In the genomic region with DNA sequence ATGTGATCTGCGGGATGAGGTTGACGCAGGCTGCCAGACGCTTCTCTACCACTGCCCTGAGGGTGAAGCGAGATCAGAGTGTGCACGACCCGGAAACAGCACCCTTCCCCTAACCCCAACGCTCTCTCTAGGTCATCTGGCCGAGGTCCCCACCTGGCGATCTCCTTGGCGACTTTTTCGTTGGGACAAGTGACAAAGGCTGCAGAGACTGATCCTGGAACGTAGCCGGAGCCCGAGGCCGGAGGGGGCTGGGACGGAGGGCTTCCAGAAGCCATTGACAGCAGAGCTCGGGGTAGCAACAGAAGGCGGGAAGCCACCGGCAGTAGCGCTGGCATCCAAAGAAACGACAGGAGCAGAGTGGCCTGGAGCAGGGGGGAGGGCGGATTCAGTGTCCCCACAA, we compare ENCODE assay signal across 9 mouse cellular contexts. TPM values are rescaled to one million over a fixed set of nuclear protein-coding genes. Genes with fewer than 3 reads are reported as not detected.
A peak's percentile ranks its signal among the peaks of the same experiment; 100 is the strongest.
DNase-seq lines count a peak whose midpoint lies in the region; ATAC-seq and TF ChIP-seq lines count a peak whose summit lies in the region.
"Had no signal": no experiment of that assay in that cellular context is flagged by ENCODE, and none has a peak within 500 bp of the region (broad histone marks: within the 10 kb centered on the region; RNA-seq: fewer than 3 reads in every experiment).

No protein-coding gene starts in this region.

- 0% methylated on average over 22 of the region's 22 CpGs for WGBS in heart, embryonic 11.5 days (ENCODE audit: insufficient replicate concordance)
- WGBS in forebrain, embryonic 11.5 days, result under 1% methylated on average over 22 of the region's 22 CpGs
- WGBS in limb, embryonic 15.5 days, result under 1% methylated on average over 22 of the region's 22 CpGs
- under 1% methylated on average over 22 of the region's 22 CpGs for WGBS in neural tube, embryonic 15.5 days

- peaks cover 28% of the 10 kb centered on the region for H3K79me2 ChIP-seq in MEL (ENCODE audit: control insufficient read depth, insufficient read depth, low read length, poor library complexity)

- intact Hi-C loops in heart, postnatal 25 days (cut with DNase I), result no loop called here
- intact Hi-C loops in gastrocnemius, postnatal 14 days (cut with DNase I; ENCODE audit: low total_unique reads), result no loop called here

- no peak for DNase-seq in heart, postnatal 25 days (ENCODE audit: low spot score)
- DNase-seq in MEL (ENCODE audit: low read depth, low spot score), result peak; percentile 60
- DNase-seq in forebrain, embryonic 11.5 days (ENCODE audit: low spot score), result no peak
- DNase-seq in gastrocnemius, postnatal 14 days, result no peak
- DNase-seq in T-cell, adult 2 months (ENCODE audit: low spot score), result no peak

- peak overlapping the region; percentile 99 for H3K4me2 ChIP-seq in heart, embryonic 11.5 days
- peak overlapping the region; percentile 94 for H3K4me2 ChIP-seq in forebrain, embryonic 11.5 days (ENCODE audit: low read depth, low read length, severe bottlenecking)
- peak overlapping the region; percentile 78 for H3K4me2 ChIP-seq in limb, embryonic 15.5 days
- peak overlapping the region; percentile 97 for H3K4me2 ChIP-seq in neural tube, embryonic 15.5 days

- H3K36me3 ChIP-seq in heart, embryonic 11.5 days (ENCODE audit: control insufficient read depth, insufficient read depth, low read length), result peaks cover 9% of the 10 kb centered on the region
- peaks cover 0 to 9% of the 10 kb centered on the region in 2 experiments for H3K36me3 ChIP-seq in MEL (ENCODE audit: control insufficient read depth in 1 of 2, insufficient read depth in 2 of 2, low read length in 2 of 2)
- H3K36me3 ChIP-seq in forebrain, embryonic 11.5 days (ENCODE audit: control insufficient read depth, insufficient read depth, low read length), result no peaks in the 10 kb centered on the region; the same call in 1 of the 2 replicates
- H3K36me3 ChIP-seq in limb, embryonic 15.5 days, result peaks cover 33% of the 10 kb centered on the region
- peaks cover 22% of the 10 kb centered on the region for H3K36me3 ChIP-seq in neural tube, embryonic 15.5 days

- peak overlapping the region; percentile 96 for H3K27ac ChIP-seq in heart, embryonic 11.5 days (ENCODE audit: low read depth, low read length)
- H3K27ac ChIP-seq in MEL (ENCODE audit: control insufficient read depth, low read depth, low read length), result peak overlapping the region; percentile 91
- peak overlapping the region; percentile 68 for H3K27ac ChIP-seq in forebrain, embryonic 11.5 days (ENCODE audit: low read depth, low read length)
- H3K27ac ChIP-seq in limb, embryonic 15.5 days, result peak overlapping the region; percentile 92
- H3K27ac ChIP-seq in neural tube, embryonic 15.5 days (replicated peaks), result peak overlapping the region; percentile 95

- peaks cover 30% of the 10 kb centered on the region for H3K4me1 ChIP-seq in heart, embryonic 11.5 days (ENCODE audit: control insufficient read depth, insufficient read depth, low read length)
- peaks cover 2 to 14% of the 10 kb centered on the region in 2 experiments; a peak in 3 of 4 replicates for H3K4me1 ChIP-seq in MEL (ENCODE audit: control insufficient read depth in 1 of 2, insufficient read depth in 2 of 2, low read length in 2 of 2)
- H3K4me1 ChIP-seq in forebrain, embryonic 11.5 days (replicated peaks; ENCODE audit: control insufficient read depth, insufficient read depth, low read length), result peaks cover 19% of the 10 kb centered on the region
- H3K4me1 ChIP-seq in limb, embryonic 15.5 days, result peaks cover 50% of the 10 kb centered on the region
- H3K4me1 ChIP-seq in neural tube, embryonic 15.5 days, result peaks cover 63% of the 10 kb centered on the region

- TF ChIP-seq RAD21 in MEL (IDR thresholded peaks at IDR 0.05; ENCODE audit: low read depth, low read length), result no peak

- H3K27me3 ChIP-seq in heart, embryonic 11.5 days (ENCODE audit: control insufficient read depth, insufficient read depth, low read length), result no peaks in the 10 kb centered on the region
- H3K27me3 ChIP-seq in MEL (ENCODE audit: control insufficient read depth in 1 of 2, insufficient read depth in 2 of 2, low read length in 2 of 2), result no peaks in the 10 kb centered on the region
- no peaks in the 10 kb centered on the region for H3K27me3 ChIP-seq in forebrain, embryonic 11.5 days (ENCODE audit: control insufficient read depth, insufficient read depth, low read length)
- H3K27me3 ChIP-seq in limb, embryonic 15.5 days, result no peaks in the 10 kb centered on the region
- H3K27me3 ChIP-seq in neural tube, embryonic 15.5 days (replicated peaks), result no peaks in the 10 kb centered on the region
- H3K27me3 ChIP-seq: Patski had no signal

- peak overlapping the region; percentile 67 for H3K4me3 ChIP-seq in heart, embryonic 11.5 days (ENCODE audit: low read depth, low read length)
- peak overlapping the region; percentile 63 to 85 for H3K4me3 ChIP-seq in MEL (ENCODE audit: control insufficient read depth in 1 of 2, insufficient read depth in 1 of 2, low read depth in 2 of 2, low read length in 2 of 2)
- H3K4me3 ChIP-seq in forebrain, embryonic 11.5 days (ENCODE audit: low read depth, low read length), result peak overlapping the region; percentile 62
- peak overlapping the region; percentile 69 for H3K4me3 ChIP-seq in limb, embryonic 15.5 days
- H3K4me3 ChIP-seq in neural tube, embryonic 15.5 days (replicated peaks), result peak overlapping the region; percentile 65

- no peak for TF ChIP-seq EP300 in MEL (IDR thresholded peaks at IDR 0.05; ENCODE audit: low read depth in 1 of 2, low read length in 2 of 2)

- ATAC-seq in heart, embryonic 11.5 days (replicated peaks; ENCODE audit: insufficient number of reproducible peaks, low FRiP score, low TSS enrichment), result no peak
- no peak for ATAC-seq in forebrain, embryonic 11.5 days (replicated peaks; ENCODE audit: low FRiP score)
- ATAC-seq in limb, embryonic 15.5 days (ENCODE audit: insufficient number of reproducible peaks, low FRiP score, low TSS enrichment, low read depth), result no peak
- no peak for ATAC-seq in neural tube, embryonic 15.5 days (ENCODE audit: low FRiP score)

- TF ChIP-seq POLR2A in MEL (IDR thresholded peaks at IDR 0.05; ENCODE audit: control insufficient read depth in 1 of 2, insufficient read depth in 1 of 2, low read depth in 1 of 2, low read length in 2 of 2, poor library complexity in 1 of 2), result no peak

- no peak for TF ChIP-seq CTCF in MEL (IDR thresholded peaks at IDR 0.05 in 2 of 3, conservative IDR thresholded peaks at IDR 0.05 in 1 of 3; ENCODE audit: control insufficient read depth in 1 of 3, insufficient read depth in 1 of 3, low read depth in 2 of 3, low read length in 3 of 3, poor library complexity in 1 of 3, severe bottlenecking in 1 of 3)

- H3K9me3 ChIP-seq in heart, embryonic 11.5 days (replicated peaks; ENCODE audit: control insufficient read depth, low read length), result no peaks in the 10 kb centered on the region
- H3K9me3 ChIP-seq in MEL (replicated peaks; ENCODE audit: insufficient read depth, low read length), result no peaks in the 10 kb centered on the region
- no peaks in the 10 kb centered on the region for H3K9me3 ChIP-seq in forebrain, embryonic 11.5 days (ENCODE audit: control insufficient read depth, low read length)
- no peaks in the 10 kb centered on the region for H3K9me3 ChIP-seq in limb, embryonic 15.5 days
- H3K9me3 ChIP-seq in neural tube, embryonic 15.5 days (replicated peaks), result no peaks in the 10 kb centered on the region

- peak overlapping the region; percentile 85 for H3K9ac ChIP-seq in heart, embryonic 11.5 days (ENCODE audit: low read depth, low read length)
- peak overlapping the region; percentile 92 for H3K9ac ChIP-seq in MEL (ENCODE audit: control insufficient read depth, low read depth, low read length, poor library complexity, severe bottlenecking)
- peak overlapping the region; percentile 77 for H3K9ac ChIP-seq in forebrain, embryonic 11.5 days (ENCODE audit: low read length)
- H3K9ac ChIP-seq in limb, embryonic 15.5 days, result peak overlapping the region; percentile 39
- H3K9ac ChIP-seq in neural tube, embryonic 15.5 days (replicated peaks), result peak overlapping the region; percentile 57

RNA-seq across cellular contexts. Expression of a gene that starts 0.6 kb away (rescaled TPM):
- 134 and 145 TPM in 2 replicates for polyA plus RNA-seq in heart, embryonic 11.5 days (2014; fragmentation: Nextera tagmentation; extraction: Ambion mirVana)
- 10 to 100 TPM; 91.4 to 92.5 TPM for total RNA-seq in heart, postnatal 25 days (2021)
- 54.2 and 66.8 TPM in 2 replicates for total RNA-seq in MEL (2012; rRNA removed)
- polyA plus RNA-seq in MEL (2012; ENCODE audit: insufficient read depth in 1 of 2, insufficient read length in 2 of 2, low read depth in 1 of 2, low replicate concordance in 2 of 2, missing spikeins in 1 of 2), result 100 to 1,000 TPM in 1 of 2 experiments, not detected in 1; 220 TPM
- polyA plus RNA-seq in forebrain, embryonic 11.5 days (2014; fragmentation: Nextera tagmentation; extraction: Ambion mirVana), result 141 and 154 TPM in 2 replicates
- 158 and 172 TPM in 2 replicates for polyA plus RNA-seq in limb, embryonic 15.5 days (2015; fragmentation: Nextera tagmentation; extraction: Ambion mirVana)
- polyA plus RNA-seq in neural tube, embryonic 15.5 days (2015; fragmentation: Nextera tagmentation; extraction: Ambion mirVana), result 141 and 152 TPM in 2 replicates
- total RNA-seq in gastrocnemius, postnatal 14 days (2021), result 100 to 1,000 TPM in 1 of 2 experiments, 10 to 100 TPM in 1; 87.0 to 102 TPM

RNA-seq across cellular contexts. Expression of a gene that starts 2.3 kb away (rescaled TPM):
- polyA plus RNA-seq in heart, embryonic 11.5 days (2014; fragmentation: Nextera tagmentation; extraction: Ambion mirVana), result 2.9 and 3.7 TPM in 2 replicates
- total RNA-seq in heart, postnatal 25 days (2021), result 1 to 10 TPM; 5.3 to 5.5 TPM
- total RNA-seq in MEL (2012; rRNA removed), result 2.7 TPM in 2 replicates
- 10 to 100 TPM in 1 of 2 experiments, not detected in 1; 24.6 TPM for polyA plus RNA-seq in MEL (2012; ENCODE audit: insufficient read depth in 1 of 2, insufficient read length in 2 of 2, low read depth in 1 of 2, low replicate concordance in 2 of 2, missing spikeins in 1 of 2)
- polyA plus RNA-seq in forebrain, embryonic 11.5 days (2014; fragmentation: Nextera tagmentation; extraction: Ambion mirVana), result 3.2 and 4.2 TPM in 2 replicates
- 1.6 and 1.9 TPM in 2 replicates for polyA plus RNA-seq in limb, embryonic 15.5 days (2015; fragmentation: Nextera tagmentation; extraction: Ambion mirVana)
- polyA plus RNA-seq in neural tube, embryonic 15.5 days (2015; fragmentation: Nextera tagmentation; extraction: Ambion mirVana), result 3.7 and 3.8 TPM in 2 replicates
- total RNA-seq in gastrocnemius, postnatal 14 days (2021), result 1 to 10 TPM; 5.8 to 6.1 TPM

RNA-seq across cellular contexts. Expression of a gene that starts 5.9 kb away (rescaled TPM):
- polyA plus RNA-seq in heart, embryonic 11.5 days (2014; fragmentation: Nextera tagmentation; extraction: Ambion mirVana), result 5.7 and 5.9 TPM in 2 replicates
- 10 to 100 TPM; 10.8 to 12.3 TPM for total RNA-seq in heart, postnatal 25 days (2021)
- total RNA-seq in MEL (2012; rRNA removed), result 2.9 and 3.0 TPM in 2 replicates
- polyA plus RNA-seq in MEL (2012; ENCODE audit: insufficient read depth in 1 of 2, insufficient read length in 2 of 2, low read depth in 1 of 2, low replicate concordance in 2 of 2, missing spikeins in 1 of 2), result 1 to 10 TPM in 1 of 2 experiments, not detected in 1; 9.5 TPM
- 4.5 and 4.9 TPM in 2 replicates for polyA plus RNA-seq in forebrain, embryonic 11.5 days (2014; fragmentation: Nextera tagmentation; extraction: Ambion mirVana)
- polyA plus RNA-seq in limb, embryonic 15.5 days (2015; fragmentation: Nextera tagmentation; extraction: Ambion mirVana), result 11.4 and 13.0 TPM in 2 replicates
- polyA plus RNA-seq in neural tube, embryonic 15.5 days (2015; fragmentation: Nextera tagmentation; extraction: Ambion mirVana), result 27.5 and 30.5 TPM in 2 replicates
- 1 to 10 TPM; 4.1 TPM for total RNA-seq in gastrocnemius, postnatal 14 days (2021)

RNA-seq across cellular contexts. Expression of a gene that starts 21.8 kb away (rescaled TPM):
- 6.3 and 6.9 TPM in 2 replicates for polyA plus RNA-seq in heart, embryonic 11.5 days (2014; fragmentation: Nextera tagmentation; extraction: Ambion mirVana)
- under 1 TPM; 0.44 to 0.48 TPM for total RNA-seq in heart, postnatal 25 days (2021)
- 10.6 and 10.8 TPM in 2 replicates for total RNA-seq in MEL (2012; rRNA removed)
- 100 to 1,000 TPM in 1 of 2 experiments, 10 to 100 TPM in 1; 45.4 to 111 TPM for polyA plus RNA-seq in MEL (2012; ENCODE audit: insufficient read depth in 1 of 2, insufficient read length in 2 of 2, low read depth in 1 of 2, low replicate concordance in 2 of 2, missing spikeins in 1 of 2)
- polyA plus RNA-seq in forebrain, embryonic 11.5 days (2014; fragmentation: Nextera tagmentation; extraction: Ambion mirVana), result 11.1 and 11.3 TPM in 2 replicates
- 4.7 and 5.8 TPM in 2 replicates for polyA plus RNA-seq in limb, embryonic 15.5 days (2015; fragmentation: Nextera tagmentation; extraction: Ambion mirVana)
- 2.3 and 3.5 TPM in 2 replicates for polyA plus RNA-seq in neural tube, embryonic 15.5 days (2015; fragmentation: Nextera tagmentation; extraction: Ambion mirVana)
- total RNA-seq in gastrocnemius, postnatal 14 days (2021), result 1 to 10 TPM in 1 of 2 experiments, under 1 TPM in 1; 1.00 to 1.0 TPM

RNA-seq across cellular contexts. Expression of a gene that starts 34.2 kb away (rescaled TPM):
- polyA plus RNA-seq in heart, embryonic 11.5 days (2014; fragmentation: Nextera tagmentation; extraction: Ambion mirVana), result 6.8 and 7.9 TPM in 2 replicates
- 1 to 10 TPM; 2.9 to 3.8 TPM for total RNA-seq in heart, postnatal 25 days (2021)
- total RNA-seq in MEL (2012; rRNA removed), result 10.9 and 13.4 TPM in 2 replicates
- 10 to 100 TPM in 1 of 2 experiments, not detected in 1; 10.7 TPM for polyA plus RNA-seq in MEL (2012; ENCODE audit: insufficient read depth in 1 of 2, insufficient read length in 2 of 2, low read depth in 1 of 2, low replicate concordance in 2 of 2, missing spikeins in 1 of 2)
- 13.7 and 13.9 TPM in 2 replicates for polyA plus RNA-seq in forebrain, embryonic 11.5 days (2014; fragmentation: Nextera tagmentation; extraction: Ambion mirVana)
- 13.5 and 14.1 TPM in 2 replicates for polyA plus RNA-seq in limb, embryonic 15.5 days (2015; fragmentation: Nextera tagmentation; extraction: Ambion mirVana)
- 15.9 and 16.0 TPM in 2 replicates for polyA plus RNA-seq in neural tube, embryonic 15.5 days (2015; fragmentation: Nextera tagmentation; extraction: Ambion mirVana)
- total RNA-seq in gastrocnemius, postnatal 14 days (2021), result 1 to 10 TPM; 1.6 to 2.6 TPM

Comparison
In these comparisons a context has a peak if more than half of its experiments do, and no peak if none do; other contexts are left out.
1. H3K9ac ChIP-seq: peak in every context shown above with its lines; median percentile 92 in MEL; 85 in heart, embryonic 11.5 days; 77 in forebrain, embryonic 11.5 days; 57 in neural tube, embryonic 15.5 days; 39 in limb, embryonic 15.5 days.